Mouse (Mus musculus) ES-E14 (cell line): Measurements from ENCODE around the gene Ccdc71. TPM values are rescaled to one million over a fixed set of nuclear protein-coding genes. Genes with fewer than 3 reads are reported as not detected.
A peak's percentile ranks its signal among the peaks of the same experiment; 100 is the strongest.

ENCODE experiments used
- DNase-seq: peaks from one replicate; pipeline ENCODE4 v3.0.0-alpha.2; 2013; ENCODE audit warnings: low read depth, low spot score
- H3K27ac ChIP-seq: 2 replicates; pipeline ENCODE4 v1.5.1; 2012; ENCODE audit warnings: low read depth, mild to moderate bottlenecking, low read length, moderate library complexity, mixed read lengths; ENCODE audit not compliant: poor library complexity, insufficient read depth, severe bottlenecking
- H3K36me3 ChIP-seq: 2 replicates; pipeline ENCODE4 v1.6.1; 2012; ENCODE audit warnings: mild to moderate bottlenecking, low read length, moderate library complexity, mixed read lengths; ENCODE audit not compliant: control insufficient read depth, poor library complexity, insufficient read depth, severe bottlenecking
- H3K4me1 ChIP-seq, 2 experiments: fragments of 150-350 bp in 1 of 2; sonication (generic) in 1 of 2; 2 replicates each; pipeline ENCODE4 v1.6.1; 2012; ENCODE audit warnings: low read length in 2 of 2, mild to moderate bottlenecking in 1 of 2, mixed read lengths in 1 of 2; ENCODE audit not compliant: control insufficient read depth in 2 of 2, insufficient read depth in 2 of 2, poor library complexity in 1 of 2
- H3K4me3 ChIP-seq, 2 experiments: fragments of 150-350 bp in 1 of 2; sonication (generic) in 1 of 2; 2 replicates each; pipeline ENCODE4 v1.5.1; 2012; ENCODE audit warnings: low read length in 2 of 2, low read depth in 1 of 2, mild to moderate bottlenecking in 1 of 2, mixed read lengths in 1 of 2; ENCODE audit not compliant: insufficient read depth in 1 of 2, poor library complexity in 1 of 2, severe bottlenecking in 1 of 2
- H3K9ac ChIP-seq: 2 replicates; pipeline ENCODE4 v1.6.1; 2012; ENCODE audit warnings: low read depth, mild to moderate bottlenecking, low read length, mixed read lengths; ENCODE audit not compliant: poor library complexity, insufficient read depth, severe bottlenecking
- H3K9me3 ChIP-seq: fragments of 150-350 bp; sonication (generic); 2 replicates; pipeline ENCODE4 v1.6.1; 2012; ENCODE audit warnings: low read depth, mild to moderate bottlenecking, low read length; ENCODE audit not compliant: control insufficient read depth, insufficient read depth
- CHD2 ChIP-seq: IDR thresholded peaks from 2 replicates; pipeline ENCODE4 v1.6.1; 2014; ENCODE audit warnings: mild to moderate bottlenecking, low read depth, low read length, inconsistent platforms
- HCFC1 ChIP-seq: IDR thresholded peaks from 2 replicates; pipeline ENCODE4 v1.6.1; 2012; ENCODE audit warnings: low read length, inconsistent platforms, borderline replicate concordance; ENCODE audit not compliant: insufficient read depth
- MAFK ChIP-seq: IDR thresholded peaks from 2 replicates; pipeline ENCODE4 v1.6.1; 2014; ENCODE audit warnings: mild to moderate bottlenecking, low read depth, low read length, inconsistent platforms; ENCODE audit not compliant: insufficient read depth
- ZC3H11A ChIP-seq: IDR thresholded peaks from 2 replicates; pipeline ENCODE4 v1.6.1; 2012; ENCODE audit warnings: low read depth, mild to moderate bottlenecking, inconsistent platforms, low read length, borderline replicate concordance
- ZNF384 ChIP-seq: IDR thresholded peaks from 2 replicates; pipeline ENCODE4 v1.6.1; 2012; ENCODE audit warnings: low read depth, low read length, inconsistent platforms
- in situ Hi-C, 2 experiments: fragments of 600-800 bp; cut with MboI; formaldehyde crosslinking; loops; one replicate each; pipeline ENCODE4 v1.15.1; 2025; ENCODE audit warnings: low sequenced_read_pairs in 2 of 2, inconsistent platforms in 1 of 2; ENCODE audit not compliant: unreplicated experiment in 2 of 2
- total RNA-seq: library from RNA; depleted of rRNA; stranded (reverse); fragments of 300-350 nt; gene quantifications from 2 replicates; pipeline ENCODE4 v1.2.3, GENCODE M21; 2012; rRNA removed

Gene Ccdc71
- total RNA-seq: 16.7 and 18.6 TPM in 2 replicates

- peak within 1 kb of the TSS; percentile 83 to 99 for H3K4me3 ChIP-seq
- in situ Hi-C loops: no loop called here
- H3K4me1 ChIP-seq: peaks cover 7 to 26% of the 10 kb centered on the region in 2 experiments
- no peaks in the 10 kb centered on the region for H3K9me3 ChIP-seq
- TF ChIP-seq ZNF384 (no peak), CHD2 (peak; percentile 86), HCFC1 (peak; percentile 79; the same call in 1 of the 2 replicates)
- peak within 1 kb of the TSS; percentile 99 for H3K9ac ChIP-seq
- DNase-seq: peak; percentile 87
- peak within 1 kb of the TSS; percentile 92 for H3K27ac ChIP-seq
- peaks cover 14% of the 10 kb centered on the region for H3K36me3 ChIP-seq
These were observed at the start of gene Ccdc71 for GRCm38 (mm10) chr9:108460319-108461178. Gene Ccdc71 (plus strand): TSS chr9:108460527.

GRCm38 (mm10) chr9:108411381-108411942, 48.9 kb upstream of the Ccdc71 start:
- no peak for DNase-seq
- Histone ChIP-seq H3K36me3 (no peaks in the 10 kb centered on the region), H3K4me1 (peaks cover 0 to 3% of the 10 kb centered on the region in 2 experiments; a peak in 1 of 4 replicates), H3K4me3 (no peak overlapping the region), H3K9ac (no peak overlapping the region; the same call in 1 of the 2 replicates), H3K27ac (no peak overlapping the region), H3K9me3 (no peaks in the 10 kb centered on the region)
- no peak for TF ChIP-seq ZC3H11A
- TF ChIP-seq MAFK: no peak
- TF ChIP-seq ZNF384: no peak
- TF ChIP-seq CHD2: no peak
- in situ Hi-C loops: no loop called here

GRCm38 (mm10) chr9:108412221-108412620, 48.1 kb upstream of the Ccdc71 start:
- no peak for TF ChIP-seq HCFC1
- no peak for TF ChIP-seq CHD2
- no peak for TF ChIP-seq ZNF384
- no peak for TF ChIP-seq MAFK
- 0 out of 2 replicates have a peak, but pooled peaks have one; percentile 16 for TF ChIP-seq ZC3H11A
- no peak for DNase-seq
- Histone ChIP-seq H3K9me3 (no peaks in the 10 kb centered on the region), H3K4me1 (peaks cover 0 to 3% of the 10 kb centered on the region in 2 experiments; a peak in 1 of 4 replicates), H3K36me3 (no peaks in the 10 kb centered on the region), H3K4me3 (no peak overlapping the region), H3K9ac (no peak overlapping the region), H3K27ac (no peak overlapping the region)
- in situ Hi-C loops: no loop called here

GRCm38 (mm10) chr9:108428384-108428783, 31.9 kb upstream of the Ccdc71 start, which contains the start of gene Ccdc36:
Gene Ccdc36 (minus strand): TSS chr9:108428484.
- Histone ChIP-seq H3K9ac (no peak within 1 kb of the TSS), H3K4me3 (no peak within 1 kb of the TSS), H3K27ac (no peak within 1 kb of the TSS), H3K36me3 (no peaks in the 10 kb centered on the region), H3K9me3 (no peaks in the 10 kb centered on the region), H3K4me1 (no peaks in the 10 kb centered on the region; a peak in 1 of 4 replicates)
- TF ChIP-seq CHD2 (no peak), ZNF384 (no peak), MAFK (no peak), HCFC1 (no peak), ZC3H11A (no peak)
- no peak for DNase-seq
- in situ Hi-C loops: no loop called here
